Mouse (Mus musculus) testis, postnatal 10 days (tissue): ENCODE results near the gene Igfbp2.
A peak's percentile ranks its signal among the peaks of the same experiment; 100 is the strongest.

Source experiments
- DNase-seq: peaks from one replicate; pipeline ENCODE4 v3.0.0; 2021; ENCODE audit warnings: low spot score

The Igfbp2 gene

GRCm38 (mm10) chr1:72815184-72815583 lies 9.1 kb upstream of the Igfbp2 start:
- no peak for DNase-seq

- no peak for DNase-seq
Measured at GRCm38 (mm10) chr1:72815616-72816015, 8.7 kb upstream of the Igfbp2 start.

- no peak for DNase-seq
Measured at GRCm38 (mm10) chr1:72819995-72820394, 4.3 kb upstream of the Igfbp2 start.

- DNase-seq = no peak
Measured at GRCm38 (mm10) chr1:72822893-72823292, 1.4 kb upstream of the Igfbp2 start.

- DNase-seq = no peak
Measured at GRCm38 (mm10) chr1:72824707-72825101, 401 bp downstream of the Igfbp2 start.

GRCm38 (mm10) chr1:72825286-72825685 lies 983 bp downstream of the Igfbp2 start:
- no peak for DNase-seq

- no peak for DNase-seq
Measured at GRCm38 (mm10) chr1:72825921-72826320, 1.6 kb downstream of the Igfbp2 start.

GRCm38 (mm10) chr1:72826446-72826845 lies 2.1 kb downstream of the Igfbp2 start:
- no peak for DNase-seq

GRCm38 (mm10) chr1:72826931-72827330 lies 2.6 kb downstream of the Igfbp2 start:
- DNase-seq = no peak

- no peak for DNase-seq
Measured at GRCm38 (mm10) chr1:72827411-72828315, 3.4 kb downstream of the Igfbp2 start.

GRCm38 (mm10) chr1:72828843-72829242 lies 4.5 kb downstream of the Igfbp2 start:
- no peak for DNase-seq

GRCm38 (mm10) chr1:72830485-72830884 lies 6.2 kb downstream of the Igfbp2 start:
- no peak for DNase-seq

- DNase-seq = no peak
Measured at GRCm38 (mm10) chr1:72832715-72833153, 8.4 kb downstream of the Igfbp2 start.

GRCm38 (mm10) chr1:72833563-72833962 lies 9.3 kb downstream of the Igfbp2 start:
- DNase-seq = no peak

GRCm38 (mm10) chr1:72839356-72839755 lies 15.1 kb downstream of the Igfbp2 start:
- no peak for DNase-seq

- no peak for DNase-seq
Measured at GRCm38 (mm10) chr1:72839791-72840190, 15.5 kb downstream of the Igfbp2 start.

- no peak for DNase-seq
Measured at GRCm38 (mm10) chr1:72842666-72843459, 18.6 kb downstream of the Igfbp2 start.

GRCm38 (mm10) chr1:72844675-72845074 lies 20.4 kb downstream of the Igfbp2 start:
- no peak for DNase-seq

GRCm38 (mm10) chr1:72847849-72848380 lies 23.6 kb downstream of the Igfbp2 start:
- no peak for DNase-seq

- DNase-seq = no peak
Measured at GRCm38 (mm10) chr1:72849037-72849436, 24.7 kb downstream of the Igfbp2 start.

- DNase-seq = no peak
Measured at GRCm38 (mm10) chr1:72853759-72854158, 29.5 kb downstream of the Igfbp2 start.

GRCm38 (mm10) chr1:72854337-72855237 lies 30.3 kb downstream of the Igfbp2 start:
- DNase-seq = peak; percentile 66
